Mouse (Mus musculus) left cerebral cortex, postnatal 25 days (tissue): ENCODE measurements around the gene Dgkd. TPM values are rescaled to one million over a fixed set of nuclear protein-coding genes. Genes with fewer than 3 reads are reported as not detected.
"Not testable (repeated sequence)": the region's sequence is repeated elsewhere in the genome, so short reads cannot be mapped to it uniquely, and the experiment has no call there.

Source experiments
- DNase-seq, 2 experiments: peaks; one replicate each; pipeline ENCODE4 v3.0.0; 2022; ENCODE audit warnings: low spot score in 2 of 2, mixed read lengths in 1 of 2
- intact Hi-C: fragments of 180-260 bp; cut with DNase I; formaldehyde crosslinking; loops from one replicate; pipeline ENCODE4 v1.15.1; 2025
- total RNA-seq, 2 experiments: library from RNA; stranded (reverse); gene quantifications; 2 replicates each; pipeline ENCODE4 v1.2.3; 2021

The Dgkd gene
- 100 to 1,000 TPM; 106 to 107 TPM for total RNA-seq

GRCm38 (mm10) chr1:87852892-87853600 lies at the start of gene Dgkd:
TSS of gene Dgkd (plus strand) at chr1:87853287.
- intact Hi-C loops, result no loop called here
- DNase-seq, result peak; percentile 58 to 67

GRCm38 (mm10) chr1:87803576-87803975 lies 49.5 kb upstream of the Dgkd start, which contains the start of gene Sag:
TSS of gene Sag (plus strand) at chr1:87803680.
- DNase-seq, result no peak
- intact Hi-C loops, result no loop called here

GRCm38 (mm10) chr1:87807751-87808150 lies 45.3 kb upstream of the Dgkd start:
- DNase-seq, result no peak
- intact Hi-C loops, result no loop called here

GRCm38 (mm10) chr1:87811391-87811790 lies 41.7 kb upstream of the Dgkd start:
- intact Hi-C loops, result no loop called here
- DNase-seq, result peak in 1 of 2 experiments; percentile 53

GRCm38 (mm10) chr1:87812061-87812460 lies 41.0 kb upstream of the Dgkd start:
- intact Hi-C loops, result no loop called here
- DNase-seq, result no peak

GRCm38 (mm10) chr1:87813155-87813554 lies 39.9 kb upstream of the Dgkd start:
- peak; percentile 75 to 86 for DNase-seq
- intact Hi-C loops, result no loop called here

- intact Hi-C loops, result no loop called here
- no peak for DNase-seq
Observed at GRCm38 (mm10) chr1:87813681-87814080, 39.4 kb upstream of the Dgkd start.

GRCm38 (mm10) chr1:87824420-87824995 lies 28.6 kb upstream of the Dgkd start:
- intact Hi-C loops, result no loop called here
- DNase-seq, result no peak

- intact Hi-C loops, result no loop called here
Observed at GRCm38 (mm10) chr1:87825281-87825680, 27.8 kb upstream of the Dgkd start.

GRCm38 (mm10) chr1:87825991-87826390 lies 27.1 kb upstream of the Dgkd start:
- DNase-seq, result no peak
- intact Hi-C loops, result no loop called here

More at GRCm38 (mm10) chr1:87825281-87825680, 27.8 kb upstream of the Dgkd start:
- no peak for DNase-seq

GRCm38 (mm10) chr1:87826474-87826873 lies 26.6 kb upstream of the Dgkd start:
- DNase-seq, result no peak
- intact Hi-C loops, result no loop called here

GRCm38 (mm10) chr1:87827476-87827875 lies 25.6 kb upstream of the Dgkd start:
- intact Hi-C loops, DNase-seq: not testable (repeated sequence)

GRCm38 (mm10) chr1:87828185-87828584 lies 24.9 kb upstream of the Dgkd start:
- intact Hi-C loops, result no loop called here
- peak; percentile 20 to 51 for DNase-seq

- DNase-seq, result no peak
- intact Hi-C loops, result no loop called here
Observed at GRCm38 (mm10) chr1:87828926-87829580, 24.0 kb upstream of the Dgkd start.

GRCm38 (mm10) chr1:87829621-87830211 lies 23.4 kb upstream of the Dgkd start:
- intact Hi-C loops, result no loop called here
- DNase-seq, result peak in 1 of 2 experiments; percentile 20

- no peak for DNase-seq
- intact Hi-C loops, result no loop called here
Observed at GRCm38 (mm10) chr1:87836453-87836852, 16.6 kb upstream of the Dgkd start.

- intact Hi-C loops, result no loop called here
- DNase-seq, result no peak
Observed at GRCm38 (mm10) chr1:87837018-87837417, 16.1 kb upstream of the Dgkd start.

GRCm38 (mm10) chr1:87840411-87841208 lies 12.5 kb upstream of the Dgkd start:
- intact Hi-C loops, result no loop called here
- DNase-seq, result no peak

- peak; percentile 28 to 30 for DNase-seq
- intact Hi-C loops, result no loop called here
Observed at GRCm38 (mm10) chr1:87846801-87847474, 6.1 kb upstream of the Dgkd start.
